Mouse (Mus musculus): ENCODE data around the gene Gm17657.

The Gm17657 gene

GRCm38 (mm10) chr17:29549543-29550428 lies at the start of gene Gm17657, which contains the start of gene Tbc1d22b:
TSS of gene Gm17657 (minus strand) at chr17:29549638.
TSS of gene Tbc1d22b (plus strand) at chr17:29549785.
- peak; percentile 88 for DNase-seq (ENCODE audit: low read depth)

DNA sequence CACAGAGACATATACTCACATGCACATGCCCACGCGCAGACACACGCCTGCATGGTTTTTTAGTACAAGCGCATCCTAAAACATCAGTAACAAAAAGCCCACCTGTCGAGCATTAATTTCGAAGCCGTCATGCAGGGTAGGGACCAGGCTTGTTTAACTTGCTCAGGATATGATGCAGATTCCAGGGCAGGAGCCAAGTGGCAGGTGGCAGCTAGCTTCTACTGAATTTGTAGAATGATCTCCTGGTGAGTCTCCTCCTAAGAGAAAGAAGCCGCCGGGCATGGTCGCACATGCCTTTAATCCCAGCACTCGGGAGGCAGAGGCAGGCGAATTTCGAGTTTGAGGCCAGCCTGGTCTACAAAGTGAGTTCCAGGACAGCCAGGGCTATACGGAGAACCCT lies 49.6 kb upstream of the Gm17657 start:
- DNase-seq (ENCODE audit: low read depth), result no peak

DNA sequence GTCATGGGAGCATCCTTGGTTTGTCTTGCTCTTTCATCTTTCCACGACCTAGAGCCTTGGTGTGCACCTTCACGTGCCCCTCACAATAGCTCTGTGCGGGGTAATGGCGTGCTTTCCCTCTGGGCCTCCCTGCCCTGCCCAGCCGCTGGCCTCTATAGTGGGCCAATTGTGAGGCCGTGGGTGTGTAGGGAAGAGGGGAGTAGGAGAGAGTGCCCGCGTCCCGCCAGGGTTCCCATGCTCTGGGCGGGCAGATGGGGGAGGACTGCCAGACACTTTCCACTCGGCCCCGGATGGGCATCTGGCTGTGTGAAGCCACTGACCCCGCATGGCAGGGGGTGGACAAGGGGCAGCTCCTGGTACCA lies 47.3 kb upstream of the Gm17657 start:
- no peak for DNase-seq (ENCODE audit: low read depth)

- no peak for DNase-seq (ENCODE audit: low read depth)
Measured at GRCm38 (mm10) chr17:29595891-29596770, 46.7 kb upstream of the Gm17657 start.

- DNase-seq (ENCODE audit: low read depth), result no peak
Measured at GRCm38 (mm10) chr17:29589221-29589898, 39.9 kb upstream of the Gm17657 start.

- no peak for DNase-seq (ENCODE audit: low read depth)
Measured at GRCm38 (mm10) chr17:29586921-29587320, 37.5 kb upstream of the Gm17657 start.

GRCm38 (mm10) chr17:29585446-29585845 lies 36.0 kb upstream of the Gm17657 start:
- no peak for DNase-seq (ENCODE audit: low read depth)

DNA sequence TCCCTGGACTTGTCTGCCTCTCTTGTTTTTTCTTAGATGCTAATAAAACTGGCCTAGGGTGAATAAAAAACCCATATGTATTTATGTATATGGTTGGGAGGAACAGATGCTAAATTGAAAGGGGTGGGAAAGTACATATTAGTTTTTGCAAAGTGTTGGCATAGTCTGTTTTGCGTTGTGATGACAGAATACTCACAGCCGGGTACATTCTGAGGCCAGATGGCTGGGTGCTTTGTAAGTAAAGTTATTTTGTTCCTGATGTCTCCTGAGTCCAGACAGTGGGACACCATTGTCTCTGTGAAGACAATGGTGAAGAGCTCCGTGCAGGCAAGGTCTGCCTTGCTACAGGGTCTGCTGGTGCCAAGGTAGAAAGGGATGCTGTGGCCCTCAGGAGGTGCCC lies 35.3 kb upstream of the Gm17657 start:
- no peak for DNase-seq (ENCODE audit: low read depth)

- DNase-seq (ENCODE audit: low read depth), result no peak
Measured at GRCm38 (mm10) chr17:29584306-29584705, 34.9 kb upstream of the Gm17657 start.

DNA sequence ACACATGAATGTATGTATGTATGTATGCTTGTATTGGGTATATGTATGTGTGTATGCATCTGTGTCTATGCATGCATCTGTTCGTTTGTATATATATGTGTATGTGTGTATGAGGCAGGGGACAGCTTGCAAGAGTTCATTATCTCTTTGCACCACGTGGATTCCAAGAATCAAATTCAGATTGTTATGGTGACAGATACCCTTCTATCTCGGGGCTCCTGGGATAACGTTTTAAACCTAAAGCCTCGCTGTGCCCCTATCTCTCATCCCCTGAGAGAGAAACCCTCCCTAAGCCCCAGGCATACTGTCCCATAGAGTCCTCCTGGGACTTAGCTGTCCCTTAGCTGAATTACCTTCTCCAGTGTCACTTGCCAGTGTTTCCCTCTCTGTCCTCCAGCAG lies 34.1 kb upstream of the Gm17657 start:
- DNase-seq (ENCODE audit: low read depth), result no peak

DNA sequence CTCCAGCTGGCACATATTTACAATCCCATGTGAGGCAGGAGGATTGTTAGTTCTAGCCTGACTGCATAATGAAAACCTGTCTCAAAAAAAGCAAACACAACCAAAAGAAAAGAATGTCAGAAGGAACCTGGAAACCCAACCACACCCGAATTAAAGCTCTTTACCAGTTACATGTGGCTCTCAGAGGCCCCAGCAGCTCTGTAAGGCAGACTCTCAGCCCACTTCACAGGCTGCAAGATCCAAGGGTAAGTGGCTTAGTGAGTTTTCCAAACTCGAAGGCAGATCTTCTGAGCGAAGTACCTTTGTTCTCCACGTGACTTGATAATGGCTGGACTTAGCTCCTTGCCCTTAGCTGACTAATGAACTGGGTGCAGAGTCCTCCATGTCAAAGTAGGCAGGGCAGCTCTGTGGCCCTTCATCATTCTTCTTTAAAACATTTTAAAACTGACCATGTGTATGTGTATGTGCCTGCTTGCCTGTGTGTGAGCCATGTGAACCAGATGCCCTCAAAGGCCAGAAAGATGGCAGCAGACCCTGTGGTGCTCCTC lies 30.2 kb upstream of the Gm17657 start:
- no peak for DNase-seq (ENCODE audit: low read depth)

GRCm38 (mm10) chr17:29569831-29570230 lies 20.4 kb upstream of the Gm17657 start:
- no peak for DNase-seq (ENCODE audit: low read depth)

DNA sequence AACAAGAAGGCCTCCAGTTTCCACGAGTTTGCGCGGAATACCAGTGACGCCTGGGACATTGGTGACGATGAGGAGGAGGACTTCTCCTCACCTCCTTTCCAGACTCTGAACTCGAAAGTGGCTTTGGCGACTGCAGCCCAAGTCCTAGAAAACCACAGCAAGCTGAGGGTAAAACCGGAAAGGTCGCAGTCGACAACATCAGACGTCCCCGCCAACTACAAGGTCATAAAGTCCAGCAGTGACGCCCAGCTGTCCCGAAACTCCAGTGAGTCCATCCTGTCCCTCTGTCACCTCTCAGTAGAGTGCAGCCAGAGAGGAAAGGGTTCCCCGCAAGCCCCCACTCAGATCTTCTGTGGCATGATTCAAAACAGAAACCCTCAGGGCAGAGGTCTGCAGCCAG lies 19.0 kb upstream of the Gm17657 start:
- DNase-seq (ENCODE audit: low read depth), result no peak

DNA sequence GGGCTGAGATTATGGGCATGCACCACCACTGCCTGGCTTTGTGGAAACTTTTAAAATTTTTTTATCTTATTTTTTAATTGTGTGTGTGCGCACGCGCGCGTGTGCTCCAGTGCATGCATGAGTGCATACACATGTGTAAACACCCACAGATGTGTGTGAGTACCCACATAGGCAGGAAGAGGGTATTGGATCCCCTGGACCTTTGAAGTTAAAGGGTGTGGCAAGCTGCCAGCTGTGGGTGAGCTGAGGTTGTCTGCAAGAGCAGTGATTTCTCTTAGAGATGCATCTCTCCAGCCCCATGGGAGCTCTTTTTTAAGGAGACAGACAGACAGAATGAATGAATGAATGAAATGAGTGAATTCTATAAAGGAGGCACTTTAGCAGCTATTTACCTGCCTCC lies 16.1 kb upstream of the Gm17657 start:
- no peak for DNase-seq (ENCODE audit: low read depth)

DNA sequence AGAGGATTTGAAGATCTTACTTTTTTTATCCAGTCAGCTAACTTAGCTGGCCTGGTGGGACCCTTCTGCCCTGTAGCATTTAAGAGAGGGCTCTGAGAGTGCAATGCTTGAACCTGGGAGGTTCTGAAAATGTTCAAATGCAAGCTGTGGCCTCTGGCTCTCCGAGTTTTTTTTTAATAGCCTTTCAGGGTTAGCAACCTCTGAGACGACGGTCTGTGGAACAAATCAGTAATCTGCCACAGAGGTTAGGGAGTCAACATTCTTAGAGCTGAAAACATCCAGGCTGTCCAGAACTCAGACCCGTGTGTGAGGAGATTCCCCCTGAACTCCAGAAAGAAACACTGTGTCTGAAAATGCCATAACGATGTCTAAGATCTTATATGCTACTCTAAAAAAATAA lies 9.0 kb upstream of the Gm17657 start:
- no peak for DNase-seq (ENCODE audit: low read depth)

- no peak for DNase-seq (ENCODE audit: low read depth)
Measured at GRCm38 (mm10) chr17:29556893-29557292, 7.5 kb upstream of the Gm17657 start.

- DNase-seq (ENCODE audit: low read depth), result no peak
Measured at GRCm38 (mm10) chr17:29556456-29556855, 7.0 kb upstream of the Gm17657 start.

DNA sequence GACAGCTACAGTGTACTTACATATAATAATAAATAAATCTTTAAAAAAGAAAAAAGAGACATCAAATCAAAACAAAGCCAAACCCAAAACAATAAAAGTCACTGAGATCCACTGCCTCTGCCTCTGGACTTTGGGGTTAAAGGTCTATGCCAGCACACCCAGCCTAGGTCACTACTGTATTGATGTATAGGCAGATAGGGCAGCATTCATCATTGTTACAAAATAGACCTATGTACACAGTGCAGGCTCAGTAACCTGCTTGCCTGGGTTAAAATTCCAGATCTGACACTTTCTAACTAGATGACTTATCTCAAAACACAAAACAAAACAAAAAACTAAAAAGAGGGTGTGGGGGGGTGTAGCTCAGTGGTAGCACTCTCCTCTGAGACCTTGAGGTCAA lies 4.7 kb upstream of the Gm17657 start:
- DNase-seq (ENCODE audit: low read depth), result no peak

- no peak for DNase-seq (ENCODE audit: low read depth)
Measured at GRCm38 (mm10) chr17:29552162-29552732, 2.8 kb upstream of the Gm17657 start, which contains the start of gene Tmem217. TSS of gene Tmem217 (minus strand) at chr17:29552385.

DNA sequence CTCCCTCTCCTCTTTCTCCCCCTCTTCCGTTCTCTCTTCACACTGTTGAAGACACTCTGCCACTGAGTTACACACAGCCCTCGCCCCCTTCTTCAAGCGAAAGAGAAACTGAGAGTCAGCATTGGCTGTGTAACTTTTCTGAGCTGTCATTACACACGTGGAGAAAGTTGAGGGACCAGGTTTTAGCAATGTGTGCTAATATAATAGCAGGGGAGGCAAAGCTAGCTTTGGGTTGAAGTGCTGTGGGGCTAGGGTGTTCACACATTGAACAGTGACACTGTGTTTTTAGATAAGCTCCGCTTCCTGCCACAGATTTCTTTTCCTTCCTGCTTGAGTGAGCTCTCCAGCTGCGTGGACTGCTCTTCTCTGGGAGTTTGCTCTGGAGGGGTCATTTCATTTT lies 1.6 kb upstream of the Gm17657 start:
- DNase-seq (ENCODE audit: low read depth), result no peak

GRCm38 (mm10) chr17:29548994-29549393 lies 444 bp downstream of the Gm17657 start:
- no peak for DNase-seq (ENCODE audit: low read depth)

DNA sequence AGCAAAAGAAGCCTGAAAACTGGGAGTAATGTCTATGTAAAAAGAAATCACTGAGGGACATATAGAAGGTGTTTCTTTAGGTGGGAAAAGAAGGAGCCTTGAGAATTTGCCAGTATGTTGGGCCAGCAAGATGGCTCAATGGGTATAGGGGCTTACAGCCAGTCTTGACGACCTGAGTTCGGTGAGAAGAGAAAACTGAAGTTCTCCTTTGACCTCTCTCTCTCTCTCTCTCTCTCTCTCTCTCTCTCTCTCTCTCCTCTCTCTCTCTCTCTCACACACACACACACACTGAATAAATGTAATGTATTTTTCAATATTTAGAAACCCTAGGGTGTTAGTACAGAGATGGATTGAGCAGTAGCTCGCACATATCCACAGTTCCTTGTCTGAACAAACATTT lies 944 bp downstream of the Gm17657 start:
- no peak for DNase-seq (ENCODE audit: low read depth)
